Comparison of ENCODE assay signal across 8 mouse cellular contexts in the genomic region with DNA sequence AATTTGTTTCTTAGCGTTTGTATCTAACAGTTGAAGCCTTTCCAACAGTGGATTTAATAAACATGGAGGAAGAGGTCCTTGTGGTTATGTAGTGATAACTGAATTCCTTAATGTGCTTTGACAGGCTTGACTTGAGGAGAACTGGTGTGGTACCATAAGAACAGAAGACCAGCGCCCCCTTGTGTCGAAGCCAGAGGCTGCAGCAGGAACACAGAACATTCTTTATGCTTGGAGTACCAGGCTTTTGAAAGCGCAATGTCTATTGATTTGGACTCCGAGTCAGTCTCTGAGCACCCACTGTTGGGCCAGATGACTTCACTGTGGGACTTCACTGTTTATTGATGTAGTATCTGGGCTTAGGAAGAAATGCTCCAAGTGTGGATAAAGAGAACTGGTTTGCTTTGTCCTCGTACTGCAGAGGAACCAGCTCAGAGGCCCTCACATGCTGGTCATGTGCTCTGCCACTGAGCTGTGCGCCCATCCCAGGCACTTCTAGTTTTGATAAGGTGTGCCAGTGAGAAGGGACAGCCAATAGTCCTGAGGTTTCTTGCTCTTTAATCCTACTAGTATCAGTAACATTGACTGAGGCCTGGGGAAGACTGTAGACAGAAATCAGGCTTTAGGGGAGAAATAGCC. TPM values are rescaled to one million over a fixed set of nuclear protein-coding genes. Genes with fewer than 3 reads are reported as not detected.
DNase-seq lines count a peak whose midpoint lies in the region; ATAC-seq lines count a peak whose summit lies in the region.

No protein-coding gene starts in this region.

- H3K27me3 ChIP-seq in liver, embryonic 11.5 days (replicated peaks; ENCODE audit: control insufficient read depth, insufficient read depth, low read length): no peaks in the 10 kb centered on the region
- H3K27me3 ChIP-seq in stomach, embryonic 14.5 days (ENCODE audit: control insufficient read depth, insufficient read depth, low read length): no peaks in the 10 kb centered on the region

- H3K9ac ChIP-seq in liver, embryonic 11.5 days (ENCODE audit: low read depth, low read length): no peak overlapping the region
- H3K9ac ChIP-seq in stomach, embryonic 14.5 days (replicated peaks; ENCODE audit: low read depth, low read length): no peak overlapping the region

- H3K4me3 ChIP-seq in liver, embryonic 11.5 days (ENCODE audit: low read depth, low read length): no peak overlapping the region
- H3K4me3 ChIP-seq in stomach, embryonic 14.5 days (ENCODE audit: low read depth, low read length): no peak overlapping the region

- DNase-seq in 416B (ENCODE audit: low read depth): peak; percentile 87
- peak; percentile 93 for DNase-seq in adrenal gland, postnatal 10 days
- peak; percentile 82 for DNase-seq in embryo, embryonic 9.5 days (ENCODE audit: extremely low spot score)
- DNase-seq in heart, adult 9 months (ENCODE audit: low spot score in 2 of 2): peak; percentile 60 to 87
- peak; percentile 94 for DNase-seq in kidney, postnatal 10 days
- peak; percentile 79 for DNase-seq in liver, embryonic 11.5 days (ENCODE audit: low spot score)
- peak; percentile 68 to 79 for DNase-seq in natural killer cell, adult 2 months (ENCODE audit: low spot score in 2 of 2)

- H3K4me1 ChIP-seq in liver, embryonic 11.5 days (replicated peaks; ENCODE audit: control insufficient read depth, insufficient read depth, low read length): peaks cover 3% of the 10 kb centered on the region; the same call in 1 of the 2 replicates
- no peaks in the 10 kb centered on the region for H3K4me1 ChIP-seq in stomach, embryonic 14.5 days (ENCODE audit: control insufficient read depth, insufficient read depth, low read length)

- H3K36me3 ChIP-seq in liver, embryonic 11.5 days (ENCODE audit: control insufficient read depth, insufficient read depth, low read length): no peaks in the 10 kb centered on the region
- H3K36me3 ChIP-seq in stomach, embryonic 14.5 days (ENCODE audit: control insufficient read depth, insufficient read depth, low read length): no peaks in the 10 kb centered on the region

- H3K4me2 ChIP-seq in liver, embryonic 11.5 days: no peak overlapping the region
- H3K4me2 ChIP-seq in stomach, embryonic 14.5 days (replicated peaks; ENCODE audit: low read depth, low read length): no peak overlapping the region

- H3K9me3 ChIP-seq in liver, embryonic 11.5 days (ENCODE audit: control insufficient read depth, low read length): no peaks in the 10 kb centered on the region
- no peaks in the 10 kb centered on the region for H3K9me3 ChIP-seq in stomach, embryonic 14.5 days (ENCODE audit: control insufficient read depth, low read depth, low read length)

- no peak overlapping the region for H3K27ac ChIP-seq in liver, embryonic 11.5 days (ENCODE audit: low read depth, low read length)
- no peak overlapping the region for H3K27ac ChIP-seq in stomach, embryonic 14.5 days (ENCODE audit: low read length)

- WGBS in liver, embryonic 11.5 days: 36% methylated on average over 7 of the region's 7 CpGs
- WGBS in stomach, embryonic 14.5 days: 37% methylated on average over 7 of the region's 7 CpGs

- ATAC-seq in liver, embryonic 11.5 days (replicated peaks; ENCODE audit: low FRiP score): peak; percentile 72
- ATAC-seq in stomach, embryonic 14.5 days (ENCODE audit: insufficient number of reproducible peaks, insufficient read depth, low FRiP score, low read depth): peak; percentile 65; the same call in 1 of the 2 replicates

RNA-seq across cellular contexts. Expression of a gene that starts 7.8 kb away (rescaled TPM):
- 10 to 100 TPM; 44.6 to 48.1 TPM for total RNA-seq in adrenal gland, postnatal 10 days (2021)
- 195 and 196 TPM in 2 replicates for polyA plus RNA-seq in liver, embryonic 11.5 days (2014; fragmentation: Nextera tagmentation; extraction: Ambion mirVana)
- 151 and 154 TPM in 2 replicates for polyA plus RNA-seq in stomach, embryonic 14.5 days (2014; fragmentation: Nextera tagmentation; extraction: Ambion mirVana)

RNA-seq across cellular contexts. Expression of a gene that starts 38.4 kb away (rescaled TPM):
- 100 to 1,000 TPM; 513 to 597 TPM for total RNA-seq in adrenal gland, postnatal 10 days (2021)
- polyA plus RNA-seq in liver, embryonic 11.5 days (2014; fragmentation: Nextera tagmentation; extraction: Ambion mirVana): 268 and 280 TPM in 2 replicates
- 317 and 331 TPM in 2 replicates for polyA plus RNA-seq in stomach, embryonic 14.5 days (2014; fragmentation: Nextera tagmentation; extraction: Ambion mirVana)

RNA-seq across cellular contexts. Expression of a gene that starts 39.1 kb away (rescaled TPM):
- total RNA-seq in adrenal gland, postnatal 10 days (2021): 10 to 100 TPM; 42.7 to 49.3 TPM
- polyA plus RNA-seq in liver, embryonic 11.5 days (2014; fragmentation: Nextera tagmentation; extraction: Ambion mirVana): 50.5 and 58.4 TPM in 2 replicates
- polyA plus RNA-seq in stomach, embryonic 14.5 days (2014; fragmentation: Nextera tagmentation; extraction: Ambion mirVana): 31.0 and 33.7 TPM in 2 replicates
